Mouse (Mus musculus) neural tube, embryonic 11.5 days (tissue): ENCODE measurements around the gene Stag3. TPM values are rescaled to one million over a fixed set of nuclear protein-coding genes. Genes with fewer than 3 reads are reported as not detected.

Experiments
- ATAC-seq: fragments of 200-750 bp; cut with Nextera tagmentation; 2 replicates; pipeline ENCODE4 v1.8.0; 2017; ENCODE audit warnings: moderate number of reproducible peaks, mild to moderate bottlenecking, moderate TSS enrichment, moderate library complexity; ENCODE audit not compliant: insufficient read depth, low FRiP score, low TSS enrichment
- DNase-seq: peaks from one replicate; pipeline ENCODE4 v3.0.0-alpha.2; 2015; ENCODE audit warnings: low spot score
- H3K27ac ChIP-seq: fragments of 300-500 bp; sonication (generic); 2 replicates; pipeline ENCODE4 v1.5.1; 2014; ENCODE audit warnings: low read depth, mild to moderate bottlenecking, low read length
- H3K27me3 ChIP-seq: fragments of 300-500 bp; sonication (generic); 2 replicates; pipeline ENCODE4 v1.6.1; 2014; ENCODE audit warnings: mild to moderate bottlenecking, low read length, mixed read lengths; ENCODE audit not compliant: control insufficient read depth, insufficient read depth
- H3K36me3 ChIP-seq: fragments of 300-500 bp; sonication (generic); 2 replicates; pipeline ENCODE4 v1.6.1; 2014; ENCODE audit warnings: mild to moderate bottlenecking, low read length, moderate library complexity, mixed read lengths; ENCODE audit not compliant: control insufficient read depth, insufficient read depth
- H3K4me1 ChIP-seq: fragments of 300-500 bp; sonication (generic); 2 replicates; pipeline ENCODE4 v1.6.1; 2014; ENCODE audit warnings: low read length, mixed read lengths; ENCODE audit not compliant: control insufficient read depth, insufficient read depth
- H3K4me2 ChIP-seq: fragments of 300-500 bp; sonication (generic); 2 replicates; pipeline ENCODE4 v1.6.1; 2014; ENCODE audit warnings: low read depth, mild to moderate bottlenecking, moderate library complexity
- H3K4me3 ChIP-seq: fragments of 300-500 bp; sonication (generic); 2 replicates; pipeline ENCODE4 v1.5.1; 2014; ENCODE audit warnings: low read depth, low read length
- H3K9ac ChIP-seq: fragments of 300-500 bp; sonication (generic); 2 replicates; pipeline ENCODE4 v1.6.1; 2014; ENCODE audit warnings: mild to moderate bottlenecking, low read length
- H3K9me3 ChIP-seq: fragments of 300-500 bp; sonication (generic); 2 replicates; pipeline ENCODE4 v1.6.1; 2016; ENCODE audit warnings: low read length; ENCODE audit not compliant: control insufficient read depth
- WGBS: fragments of 180-500 bp; shearing (Covaris S2); extraction: QIAGEN DNeasy Blood & Tissue Kit; methylation state at CpG from one replicate; pipeline ENCODE4 v1.1.7; 2014; 5-methylcytosine and 5-hydroxymethylcytosine counted together
- polyA plus RNA-seq: library from polyadenylated mRNA; unstranded; fragments of >200 nt; fragmentation: Nextera tagmentation; extraction: Ambion mirVana; gene quantifications from 2 replicates; pipeline ENCODE4 v1.2.1, GENCODE M21; 2014

Gene Stag3
- polyA plus RNA-seq, 1 experiment from 2014 or later: 2.7 TPM

DNA sequence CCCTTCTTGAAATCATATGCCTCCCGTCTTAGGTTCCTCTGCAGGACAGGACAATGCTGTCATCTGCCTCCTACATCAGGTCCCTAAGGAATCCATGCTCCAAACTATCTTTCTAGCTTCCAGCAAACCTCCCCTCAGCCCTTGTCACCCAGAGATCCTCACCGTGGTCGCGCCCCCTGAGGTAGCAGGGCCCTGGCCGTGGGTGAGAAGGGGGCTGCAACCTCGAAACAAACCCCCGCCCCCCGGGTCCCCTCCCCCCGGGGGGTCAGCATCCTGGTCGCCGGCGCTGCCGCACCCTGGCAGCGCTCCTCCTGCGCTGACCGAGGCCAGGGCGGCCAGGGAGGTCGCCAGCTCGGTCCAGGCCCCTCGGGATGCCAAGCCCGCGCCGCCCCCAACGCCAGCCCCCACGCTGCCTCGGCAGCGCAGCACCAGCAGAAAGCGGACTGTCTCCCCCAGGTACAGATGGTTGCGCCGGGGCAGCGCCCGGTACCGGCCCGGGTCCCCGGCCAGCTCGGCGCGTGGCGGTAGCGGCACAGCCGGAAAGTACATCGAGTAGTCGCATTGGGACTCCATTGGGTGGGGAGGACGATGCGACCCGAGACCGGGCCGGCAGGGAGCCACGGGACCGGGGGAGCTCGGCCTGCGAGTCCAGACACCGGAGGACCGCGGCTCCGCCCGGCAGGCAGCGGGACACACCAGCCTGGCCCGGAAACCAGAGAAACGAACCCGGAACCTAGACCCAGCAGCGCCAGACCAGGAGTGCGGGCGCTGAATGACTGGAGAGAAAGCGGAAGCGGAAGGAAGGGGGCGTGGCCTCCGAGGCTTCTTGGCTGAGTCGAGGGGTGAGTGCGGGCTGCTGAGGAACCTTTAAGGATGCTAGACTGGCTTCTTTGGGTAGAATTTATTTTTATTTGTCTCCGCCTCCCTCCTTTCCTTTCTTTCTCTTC, 16.5 kb upstream of the Stag3 start, which contains the start of gene BC037034:
TSS of gene BC037034 (minus strand) at position 774 of the 947 bp plus-strand sequence.
- Histone ChIP-seq H3K4me2 (peak within 1 kb of the TSS; percentile 84), H3K27ac (peak within 1 kb of the TSS; percentile 45), H3K9ac (peak within 1 kb of the TSS; percentile 87), H3K36me3 (peaks cover 17% of the 10 kb centered on the region), H3K4me1 (peaks cover 15% of the 10 kb centered on the region), H3K4me3 (peak within 1 kb of the TSS; percentile 89), H3K27me3 (no peaks in the 10 kb centered on the region), H3K9me3 (no peaks in the 10 kb centered on the region)
- peak; percentile 90 for ATAC-seq
- WGBS: under 1% methylated on average over 64 of the region's 71 CpGs
- DNase-seq: peak; percentile 89

GRCm38 (mm10) chr5:138264207-138264578, 15.8 kb upstream of the Stag3 start:
- H3K36me3 ChIP-seq: peaks cover 15% of the 10 kb centered on the region
- H3K4me1 ChIP-seq: peaks cover 15% of the 10 kb centered on the region
- H3K27ac ChIP-seq: no peak overlapping the region
- 13% methylated on average over 6 of the region's 6 CpGs for WGBS
- H3K27me3 ChIP-seq: no peaks in the 10 kb centered on the region
- no peak for ATAC-seq
- DNase-seq: no peak
- H3K4me3 ChIP-seq: peak overlapping the region; percentile 89
- peak overlapping the region; percentile 87 for H3K9ac ChIP-seq
- H3K4me2 ChIP-seq: peak overlapping the region; percentile 84
- no peaks in the 10 kb centered on the region for H3K9me3 ChIP-seq

DNA sequence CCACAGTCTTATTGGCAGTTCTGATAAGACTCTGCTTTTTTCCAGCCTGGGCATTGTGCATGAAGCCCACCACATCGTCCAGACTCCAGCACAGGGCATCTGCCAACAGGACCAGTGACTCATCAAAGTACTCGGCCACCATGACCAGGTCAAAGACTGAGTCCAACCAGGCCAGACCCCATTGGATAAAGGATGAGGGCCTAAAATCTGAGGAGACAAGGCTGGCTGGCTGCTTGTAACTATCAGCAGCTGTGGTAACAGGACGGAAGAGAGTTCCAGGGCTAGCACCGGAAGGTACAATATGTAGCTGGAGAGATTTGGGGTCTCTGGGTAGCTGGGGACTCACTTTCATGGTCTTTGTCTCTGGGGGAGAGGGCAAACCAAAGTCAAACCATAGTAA, 14.3 kb upstream of the Stag3 start:
- H3K4me1 ChIP-seq: peaks cover 15% of the 10 kb centered on the region
- no peak overlapping the region for H3K27ac ChIP-seq
- ATAC-seq (no peak), DNase-seq (no peak)
- peaks cover 8% of the 10 kb centered on the region; the same call in 1 of the 2 replicates for H3K36me3 ChIP-seq
- no peaks in the 10 kb centered on the region for H3K27me3 ChIP-seq
- H3K4me2 ChIP-seq: no peak overlapping the region
- H3K4me3 ChIP-seq: no peak overlapping the region
- no peaks in the 10 kb centered on the region for H3K9me3 ChIP-seq
- WGBS: 93% methylated on average over 4 of the region's 4 CpGs
- no peak overlapping the region for H3K9ac ChIP-seq

DNA sequence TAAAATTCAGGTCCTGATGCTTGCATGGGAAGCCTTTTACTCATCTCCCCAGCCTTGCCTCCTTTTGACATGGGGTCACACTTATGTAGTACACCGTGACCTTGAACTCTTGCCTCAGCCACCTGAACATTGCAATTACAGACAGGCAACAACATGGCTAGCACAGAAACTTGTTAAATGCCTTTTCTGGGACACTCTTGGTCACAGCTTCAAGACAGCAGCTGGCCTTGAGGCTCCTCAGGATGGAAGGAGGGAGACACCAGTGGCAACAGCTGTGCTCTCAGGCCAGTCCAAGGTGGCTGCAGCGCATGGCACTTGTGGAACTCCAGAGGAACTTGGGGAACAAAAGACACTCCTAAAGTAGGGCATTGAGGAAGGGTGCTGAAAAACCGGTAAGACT, 12.9 kb upstream of the Stag3 start:
- no peaks in the 10 kb centered on the region for H3K27me3 ChIP-seq
- 86% methylated on average over 3 of the region's 3 CpGs for WGBS
- H3K4me1 ChIP-seq: peaks cover 17% of the 10 kb centered on the region
- no peak overlapping the region for H3K27ac ChIP-seq
- H3K9me3 ChIP-seq: no peaks in the 10 kb centered on the region
- H3K4me2 ChIP-seq: no peak overlapping the region
- DNase-seq (no peak), ATAC-seq (no peak)
- H3K9ac ChIP-seq: no peak overlapping the region
- no peaks in the 10 kb centered on the region; the same call in 1 of the 2 replicates for H3K36me3 ChIP-seq
- H3K4me3 ChIP-seq: no peak overlapping the region

GRCm38 (mm10) chr5:138268980-138269379, 11.1 kb upstream of the Stag3 start:
- Histone ChIP-seq H3K36me3 (no peaks in the 10 kb centered on the region), H3K9me3 (no peaks in the 10 kb centered on the region), H3K27me3 (no peaks in the 10 kb centered on the region), H3K4me1 (peaks cover 9% of the 10 kb centered on the region; the same call in 1 of the 2 replicates), H3K4me3 (no peak overlapping the region), H3K4me2 (no peak overlapping the region), H3K27ac (no peak overlapping the region), H3K9ac (no peak overlapping the region)
- ATAC-seq (no peak), DNase-seq (no peak)
- WGBS: 80% methylated on average over 4 of the region's 4 CpGs

GRCm38 (mm10) chr5:138271232-138271631, 8.8 kb upstream of the Stag3 start:
- Histone ChIP-seq H3K27me3 (no peaks in the 10 kb centered on the region), H3K4me2 (no peak overlapping the region; the same call in 1 of the 2 replicates), H3K9me3 (no peaks in the 10 kb centered on the region), H3K36me3 (no peaks in the 10 kb centered on the region), H3K9ac (no peak overlapping the region), H3K4me1 (peaks cover 14% of the 10 kb centered on the region), H3K4me3 (no peak overlapping the region), H3K27ac (no peak overlapping the region)
- ATAC-seq (no peak), DNase-seq (no peak)
- WGBS: 53% methylated on average over 3 of the region's 3 CpGs

- ATAC-seq (peak; percentile 46; the same call in 1 of the 2 replicates), DNase-seq (peak; percentile 53)
- Histone ChIP-seq H3K9me3 (no peaks in the 10 kb centered on the region), H3K4me2 (peak within 1 kb of the TSS; percentile 37), H3K27me3 (no peaks in the 10 kb centered on the region), H3K36me3 (peaks cover 2% of the 10 kb centered on the region; the same call in 1 of the 2 replicates), H3K27ac (no peak within 1 kb of the TSS; the same call in 1 of the 2 replicates), H3K4me1 (peaks cover 26% of the 10 kb centered on the region), H3K9ac (peak within 1 kb of the TSS; percentile 64), H3K4me3 (peak within 1 kb of the TSS; percentile 19)
- WGBS: 2% methylated on average over 12 of the region's 12 CpGs
Measured at GRCm38 (mm10) chr5:138272409-138272923, 7.6 kb upstream of the Stag3 start, which contains the start of gene Gal3st4. Gal3st4 (minus strand) TSS chr5:138272840.

GRCm38 (mm10) chr5:138274186-138274585, 5.9 kb upstream of the Stag3 start:
- Histone ChIP-seq H3K9me3 (no peaks in the 10 kb centered on the region), H3K9ac (no peak overlapping the region), H3K4me3 (no peak overlapping the region), H3K27me3 (no peaks in the 10 kb centered on the region), H3K4me2 (no peak overlapping the region), H3K4me1 (peaks cover 39% of the 10 kb centered on the region), H3K36me3 (peaks cover 4% of the 10 kb centered on the region), H3K27ac (no peak overlapping the region)
- DNase-seq: no peak
- 71% methylated on average over 8 of the region's 8 CpGs for WGBS
- ATAC-seq: no peak
